Mouse (Mus musculus) mouse embryonic stem cell (cell line): Measurements from ENCODE around the gene Vmn1r32.

Source experiments
- in situ Hi-C, 2 experiments: fragments of 300-500 bp; cut with MboI; formaldehyde crosslinking; loops; 1 replicate in 1 of 2; 3 replicates in 1 of 2; pipeline ENCODE4 v1.14.3; 2019 to 2020; ENCODE audit warnings: low sequenced_read_pairs in 2 of 2, low pct_unique_long_range_greater_than_20kb in 1 of 2, mixed read lengths in 1 of 2; ENCODE audit not compliant: unreplicated experiment in 1 of 2

Gene Vmn1r32

DNA sequence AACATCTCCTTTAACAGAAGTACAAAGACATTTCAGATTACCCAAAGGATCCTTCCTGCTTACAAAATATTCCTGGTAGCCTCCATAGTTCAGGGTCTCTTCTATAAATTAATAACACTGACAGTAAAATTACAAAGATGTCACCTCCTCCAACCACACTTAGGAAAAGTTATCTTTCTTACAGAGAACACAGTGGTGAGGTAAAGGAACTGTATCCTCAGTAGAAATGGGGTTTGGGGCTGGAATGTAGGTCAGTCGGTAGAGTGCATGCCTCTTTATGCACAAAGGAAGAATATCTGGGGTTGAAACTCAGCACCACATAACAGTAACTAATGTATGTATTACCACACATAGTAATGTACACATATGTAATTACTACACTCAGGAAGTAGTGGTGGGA, at the start of gene Vmn1r32:
TSS of gene Vmn1r32 (minus strand) at position 101 of the 400 bp plus-strand sequence.
- in situ Hi-C loops, result no loop called here

DNA sequence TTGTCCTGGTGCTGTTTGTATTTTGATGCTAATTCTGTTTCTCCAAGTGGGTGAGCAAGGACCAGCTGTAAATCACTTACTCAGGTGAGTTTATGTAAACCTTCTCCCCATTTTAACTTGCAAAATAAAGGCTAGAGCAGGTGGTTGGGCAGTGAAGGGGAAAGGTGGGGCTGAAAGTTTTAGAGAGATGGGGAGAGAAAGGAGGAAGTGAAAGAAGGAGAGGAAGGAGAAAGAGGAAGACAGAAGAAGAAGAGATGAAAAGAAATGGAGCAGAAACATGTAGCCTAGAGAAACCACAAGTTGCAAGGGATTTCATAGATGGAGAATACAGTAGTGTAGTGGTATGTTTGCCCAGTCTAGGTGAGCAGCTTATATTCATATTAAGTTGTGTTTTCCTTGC, 35.9 kb upstream of the Vmn1r32 start:
- in situ Hi-C loops, result no loop called here

DNA sequence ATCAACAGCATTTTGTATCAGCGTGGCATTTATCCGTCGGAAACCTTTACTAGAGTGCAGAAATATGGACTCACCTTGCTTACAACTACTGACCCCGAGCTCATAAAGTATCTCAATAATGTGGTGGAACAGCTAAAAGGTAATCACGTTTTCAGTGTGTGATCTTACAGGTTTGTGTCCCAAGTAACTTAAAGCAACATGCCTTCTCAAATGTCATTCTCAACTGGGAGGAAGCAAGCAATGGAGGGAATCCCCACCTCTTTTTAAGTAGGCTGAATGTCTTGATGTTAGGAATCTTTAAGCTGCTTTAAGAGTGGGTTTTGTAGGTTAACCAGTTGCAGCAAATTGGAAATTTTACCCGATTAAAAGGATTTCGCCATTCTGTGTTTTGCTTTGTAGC, 23.9 kb downstream of the Vmn1r32 start:
- in situ Hi-C loops, result loop anchor here (25.0 kb wide), 1 partner anchor 1399 kb away; the partner anchor contains the start of gene Hpgds (in 2 of the 2)

DNA sequence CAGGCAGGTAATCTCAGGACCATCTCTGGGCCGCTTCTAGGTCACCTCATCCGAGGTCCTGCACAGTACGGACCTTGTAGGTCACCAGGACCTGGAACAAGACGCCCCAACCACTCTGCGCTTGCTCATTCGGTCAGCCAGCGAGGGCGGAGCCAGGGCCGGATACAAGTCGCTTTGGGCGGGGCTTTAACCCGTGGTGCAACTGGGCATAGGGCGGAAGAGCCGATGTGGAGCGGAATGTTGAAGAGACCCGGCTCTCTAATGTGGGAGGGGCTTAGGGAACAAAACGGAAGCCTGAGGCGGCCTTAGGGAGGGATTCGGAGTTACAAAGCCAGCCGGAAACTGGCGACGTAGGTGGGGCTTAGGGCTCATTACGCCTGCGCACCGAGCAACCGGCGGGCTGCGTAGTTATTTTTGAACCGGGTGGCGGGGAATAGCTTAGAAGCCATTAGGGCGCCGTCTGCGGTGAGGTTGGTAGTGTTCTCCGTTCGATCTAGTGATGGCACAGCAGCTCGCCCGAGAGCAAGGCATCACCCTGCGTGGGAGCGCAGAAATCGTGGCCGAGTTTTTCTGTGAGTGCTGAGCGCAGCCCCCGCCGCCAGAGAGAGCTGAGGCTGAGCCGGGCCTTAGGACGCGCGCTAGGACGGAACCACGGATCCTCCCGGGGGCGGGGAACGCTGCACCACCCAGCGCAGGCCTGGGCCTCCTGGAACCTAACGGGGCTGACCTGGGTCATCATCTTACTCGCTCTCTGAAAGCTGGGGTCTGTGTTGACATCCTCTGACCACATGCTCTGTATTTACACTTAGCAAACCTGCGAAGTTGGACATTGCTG, 24.7 kb downstream of the Vmn1r32 start, which contains the start of gene Mad2l1:
TSS of gene Mad2l1 (plus strand) at position 363 of the 835 bp plus-strand sequence.
- in situ Hi-C loops, result loop anchor here (25.0 kb wide), 1 partner anchor 1398 kb away; the partner anchor contains the start of gene Hpgds (in 2 of the 2)

DNA sequence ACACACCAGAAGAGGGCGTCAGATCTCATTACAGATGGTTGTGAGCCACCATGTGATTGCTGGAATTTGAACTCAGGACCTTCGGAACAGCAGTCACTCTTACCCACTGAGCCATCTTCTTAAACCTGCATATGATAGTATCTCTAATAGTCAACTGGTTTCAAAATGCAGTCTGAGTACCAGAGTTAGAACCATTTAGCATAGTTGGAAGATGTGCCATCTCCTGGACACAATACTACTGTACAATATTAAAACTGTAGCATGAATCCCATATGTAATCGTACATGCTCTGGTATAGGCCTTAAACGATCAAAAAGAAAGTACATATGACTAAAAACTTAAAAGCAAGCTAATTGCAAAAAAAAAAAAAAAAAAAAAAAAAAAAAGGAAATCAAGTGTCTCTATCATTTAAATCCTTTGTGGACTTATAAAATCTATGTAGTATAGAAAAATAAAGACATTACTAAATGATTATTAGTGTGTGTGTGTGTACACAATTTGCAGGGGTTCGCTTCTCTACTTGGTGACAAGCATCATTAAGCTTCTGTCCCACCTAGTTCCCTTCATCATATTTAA, 25.4 kb downstream of the Vmn1r32 start:
- in situ Hi-C loops, result loop anchor here (25.0 kb wide), 1 partner anchor 1397 kb away; the partner anchor contains the start of gene Hpgds (in 2 of the 2)

DNA sequence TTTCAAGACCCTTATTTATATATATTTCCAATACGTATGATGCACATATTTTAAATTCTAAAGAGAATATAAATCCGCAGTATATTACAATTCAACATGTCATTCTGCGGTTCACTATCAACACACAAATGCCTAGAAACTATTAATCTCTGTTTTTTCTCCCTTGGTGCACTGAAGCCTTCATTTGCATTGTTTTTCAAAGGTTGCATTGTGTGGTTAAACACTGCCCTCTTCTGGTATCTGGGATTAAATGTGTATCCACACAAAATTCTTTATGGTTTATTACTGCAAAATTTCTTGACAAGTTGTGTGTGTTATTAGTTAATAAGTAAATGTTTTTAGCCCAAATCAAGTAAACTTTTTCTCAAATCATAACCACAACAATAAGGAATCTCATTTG, 26.7 kb downstream of the Vmn1r32 start:
- in situ Hi-C loops, result loop anchor here (25.0 kb wide), 1 partner anchor 1396 kb away; the partner anchor contains the start of gene Hpgds (in 2 of the 2)

DNA sequence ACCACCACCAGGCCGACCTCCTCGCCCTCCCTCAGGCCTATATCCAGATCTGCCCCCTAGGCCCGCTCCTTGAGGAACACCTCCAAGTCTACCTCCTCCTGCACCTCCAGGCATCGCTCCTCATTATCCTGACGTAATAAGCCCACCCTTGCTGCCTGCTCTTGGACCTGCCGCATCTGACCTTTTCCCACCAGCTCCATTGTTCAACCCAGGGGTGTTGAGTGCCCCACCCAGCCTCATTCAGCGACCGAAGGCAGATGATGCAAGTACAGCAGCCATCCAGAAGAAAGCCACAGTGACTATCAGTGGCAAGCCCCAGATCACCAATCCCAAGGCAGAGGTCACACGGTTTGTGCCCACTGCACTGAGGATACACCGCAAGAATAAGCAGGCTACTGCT, 31.5 kb downstream of the Vmn1r32 start:
- in situ Hi-C loops, result loop anchor here (25.0 kb wide), 1 partner anchor 1391 kb away; the partner anchor contains the start of gene Hpgds (in 2 of the 2)

DNA sequence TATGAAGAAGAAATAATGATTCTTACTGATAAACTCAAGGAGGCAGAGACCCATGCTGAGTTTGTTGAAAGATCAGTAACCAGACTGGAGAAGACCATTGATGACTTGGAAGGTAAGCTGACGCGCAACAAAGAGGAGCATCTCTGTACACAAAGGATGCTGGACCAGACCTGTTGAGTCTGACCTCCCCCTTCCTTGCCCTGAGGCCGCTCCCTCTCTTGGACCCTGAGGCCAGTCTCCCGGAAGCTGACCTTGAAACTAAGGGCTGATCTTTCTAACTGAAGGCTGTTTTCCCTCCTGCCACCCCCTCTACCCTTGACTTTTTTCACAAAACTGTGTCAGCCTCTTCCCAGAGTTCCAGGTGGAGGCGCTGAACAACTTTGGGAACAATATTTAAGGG, 43.5 kb downstream of the Vmn1r32 start:
- in situ Hi-C loops, result no loop called here
